Mouse (Mus musculus) left cerebral cortex, postnatal 10 days (tissue): Measurements from ENCODE around the gene Tmem207. TPM values are rescaled to one million over a fixed set of nuclear protein-coding genes. Genes with fewer than 3 reads are reported as not detected.

Experiments
- DNase-seq, 2 experiments: peaks; one replicate each; pipeline ENCODE4 v3.0.0; 2021 to 2022; ENCODE audit warnings: low spot score in 2 of 2, mixed read lengths in 1 of 2; ENCODE audit errors: extremely low spot score in 1 of 2
- intact Hi-C: fragments of 180-260 bp; cut with DNase I; formaldehyde crosslinking; loops from one replicate; pipeline ENCODE4 v1.15.1; 2025
- total RNA-seq, 2 experiments: library from RNA; stranded (reverse); gene quantifications; 2 replicates each; pipeline ENCODE4 v1.2.3; 2021

Tmem207 gene
- total RNA-seq, 2 experiments from 2014 or later: not detected

GRCm38 (mm10) chr16:26471254-26471653 is 55.3 kb downstream of the Tmem207 start:
- intact Hi-C loops: no loop called here
- no peak for DNase-seq

DNA sequence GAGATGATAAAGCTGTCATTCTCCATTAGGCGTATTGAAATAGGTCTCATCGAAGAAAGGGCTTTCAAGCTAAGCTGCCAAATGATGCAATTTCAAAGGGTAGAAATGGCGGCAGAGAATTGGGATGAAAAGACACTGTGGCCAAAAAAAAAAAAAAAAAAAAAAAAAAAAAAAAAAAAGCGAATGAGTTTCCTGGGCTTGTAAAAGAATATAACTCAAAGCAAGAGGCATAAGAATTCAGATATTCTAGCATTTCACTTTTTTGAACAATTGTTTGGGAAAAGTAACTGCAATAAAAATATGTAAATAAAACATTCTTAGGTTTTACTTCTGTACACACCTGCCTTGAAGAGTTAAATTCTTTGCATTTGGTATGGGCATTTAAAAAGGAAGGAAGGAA is 60.0 kb downstream of the Tmem207 start:
- DNase-seq: no peak
- intact Hi-C loops: no loop called here

DNA sequence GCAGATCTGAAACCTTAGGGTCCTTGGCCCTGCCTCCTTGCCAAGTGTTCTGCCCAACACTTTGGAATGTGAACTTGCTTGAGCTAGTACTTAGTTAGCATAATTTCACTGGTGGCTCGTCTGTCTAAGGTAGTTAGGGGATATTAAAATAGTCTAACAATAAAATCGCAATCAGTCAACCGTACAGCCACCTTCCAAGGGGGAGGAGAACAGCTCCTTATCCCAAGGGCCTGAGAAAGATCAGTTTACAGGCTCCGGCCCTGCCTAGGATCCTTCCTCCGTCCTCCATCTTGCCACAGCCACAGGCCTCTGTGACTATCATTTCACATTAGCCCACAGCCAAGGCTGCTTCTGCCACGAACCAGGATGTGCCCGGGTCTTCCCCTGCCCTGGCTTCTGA is 63.7 kb downstream of the Tmem207 start, which contains the start of gene Cldn16:
Gene Cldn16, plus strand, starts transcription at position 301 of the 400 bp plus-strand sequence.
- intact Hi-C loops: no loop called here
- DNase-seq: no peak

DNA sequence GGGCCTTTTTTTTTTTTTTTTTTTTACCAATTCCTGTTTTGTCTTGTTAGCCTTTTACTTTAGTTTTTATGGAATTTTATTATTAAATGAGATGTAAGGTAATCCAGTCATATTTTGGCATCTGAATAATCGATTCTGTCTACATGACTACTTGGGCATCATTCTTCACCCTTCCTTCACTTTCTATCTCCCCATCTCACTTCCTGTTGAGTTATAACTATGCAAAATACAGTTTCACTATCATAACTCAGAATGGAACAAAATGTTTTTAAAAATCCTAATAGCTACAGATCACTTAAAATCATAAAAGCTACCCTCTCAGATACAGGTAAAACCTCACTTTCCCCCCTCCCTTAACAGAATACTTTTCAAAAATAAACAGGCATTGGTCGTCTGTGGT is 70.4 kb downstream of the Tmem207 start:
- DNase-seq: no peak
- intact Hi-C loops: no loop called here

DNA sequence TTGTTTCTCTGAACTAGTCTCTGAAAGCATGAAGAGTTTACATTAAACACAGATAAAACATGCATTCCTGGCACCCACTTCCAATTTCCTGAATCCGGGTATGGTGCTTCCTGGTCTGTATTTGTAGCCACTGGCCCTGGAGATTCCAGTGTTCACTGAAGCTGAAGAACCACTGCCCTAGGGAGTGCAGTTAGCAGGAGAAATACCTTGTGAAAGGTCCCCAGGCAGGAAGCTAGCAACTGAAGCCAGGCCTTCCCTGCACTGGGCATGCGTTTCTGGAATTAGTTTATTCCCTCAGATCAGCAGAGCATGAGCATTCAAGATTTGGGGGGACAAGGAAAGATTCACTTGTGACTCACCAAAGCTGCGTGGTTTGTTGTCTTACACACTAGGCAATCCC is 72.4 kb downstream of the Tmem207 start:
- DNase-seq: no peak
- intact Hi-C loops: no loop called here

Other genes with a start within 250 kb of the Tmem207 start
- gene Cldn1, start 154.9 kb downstream of the Tmem207 start, total RNA-seq: 1 to 10 TPM; 2.9 to 3.5 TPM
- gene Cldn16, start 63.6 kb downstream of the Tmem207 start, total RNA-seq: not detected
- gene Il1rap, start 54.9 kb upstream of the Tmem207 start, total RNA-seq: 10 to 100 TPM; 21.9 to 24.4 TPM